Comparison of ENCODE assay signal across 8 mouse cellular contexts in genomic region chr5:141243253-141243965, GRCm38 (mm10). TPM values are rescaled to one million over a fixed set of nuclear protein-coding genes. Genes with fewer than 3 reads are reported as not detected.
DNase-seq lines count a peak whose midpoint lies in the region; ATAC-seq and TF ChIP-seq lines count a peak whose summit lies in the region.

No protein-coding gene starts in this region.

- peak overlapping the region; percentile 49 for H3K9ac ChIP-seq in hindbrain, embryonic 14.5 days
- no peak overlapping the region for H3K9ac ChIP-seq in liver, embryonic 16.5 days (ENCODE audit: low read depth, low read length)
- H3K9ac ChIP-seq in stomach, postnatal 0 days (ENCODE audit: low read length): peak overlapping the region; percentile 55

- H3K4me1 ChIP-seq in cerebellum, adult 2 months (ENCODE audit: control insufficient read depth, insufficient read depth, low read length): peaks cover 3% of the 10 kb centered on the region
- H3K4me1 ChIP-seq in hindbrain, embryonic 14.5 days (replicated peaks; ENCODE audit: control insufficient read depth, insufficient read depth, low read length): peaks cover 18% of the 10 kb centered on the region
- H3K4me1 ChIP-seq in liver, embryonic 16.5 days (ENCODE audit: control insufficient read depth, low read depth, low read length): no peaks in the 10 kb centered on the region
- H3K4me1 ChIP-seq in stomach, postnatal 0 days (replicated peaks; ENCODE audit: control insufficient read depth, insufficient read depth): peaks cover 2% of the 10 kb centered on the region; the same call in 1 of the 2 replicates

- H3K36me3 ChIP-seq in hindbrain, embryonic 14.5 days (replicated peaks; ENCODE audit: control insufficient read depth, insufficient read depth): no peaks in the 10 kb centered on the region
- no peaks in the 10 kb centered on the region for H3K36me3 ChIP-seq in liver, embryonic 16.5 days (ENCODE audit: control insufficient read depth, insufficient read depth)
- H3K36me3 ChIP-seq in stomach, postnatal 0 days (ENCODE audit: control insufficient read depth, insufficient read depth, low read length): no peaks in the 10 kb centered on the region

- TF ChIP-seq CTCF in cerebellum, adult 2 months (IDR thresholded peaks at IDR 0.05; ENCODE audit: borderline replicate concordance, insufficient read depth, low read depth, low read length): no peak
- no peak for TF ChIP-seq CTCF in stomach, postnatal 0 days (IDR thresholded peaks at IDR 0.05; ENCODE audit: low read depth)

- H3K4me3 ChIP-seq in cerebellum, adult 2 months (replicated peaks; ENCODE audit: insufficient read depth, low read depth, low read length): peak overlapping the region; percentile 50
- H3K4me3 ChIP-seq in hindbrain, embryonic 14.5 days (replicated peaks; ENCODE audit: low read length): peak overlapping the region; percentile 58
- peak overlapping the region; percentile 41 for H3K4me3 ChIP-seq in liver, embryonic 16.5 days (ENCODE audit: low read depth, low read length)
- H3K4me3 ChIP-seq in stomach, postnatal 0 days (ENCODE audit: low read depth, low read length): peak overlapping the region; percentile 63

- no peak for TF ChIP-seq POLR2A in cerebellum, adult 2 months (IDR thresholded peaks at IDR 0.05; ENCODE audit: borderline replicate concordance, insufficient read depth, low read length)

- peak in 1 of 2 experiments; percentile 12 for DNase-seq in cerebellum, adult 2 months
- DNase-seq in cerebellum, adult 9-11 months: no peak
- peak; percentile 13 to 17 for DNase-seq in urinary bladder, postnatal 36 days (ENCODE audit: low spot score in 2 of 2)
- no peak for DNase-seq in urinary bladder, postnatal 4 days (ENCODE audit: low spot score in 2 of 2)
- no peak for DNase-seq in hindbrain, embryonic 14.5 days (ENCODE audit: low spot score)
- no peak for DNase-seq in stomach, postnatal 0 days (ENCODE audit: low spot score)
- DNase-seq in spleen, adult 12 weeks (ENCODE audit: low spot score): no peak

- no peak overlapping the region for H3K27ac ChIP-seq in cerebellum, adult 2 months (ENCODE audit: insufficient read depth, low read length)
- no peak overlapping the region for H3K27ac ChIP-seq in hindbrain, embryonic 14.5 days
- H3K27ac ChIP-seq in liver, embryonic 16.5 days (ENCODE audit: low read length): no peak overlapping the region
- no peak overlapping the region for H3K27ac ChIP-seq in stomach, postnatal 0 days (replicated peaks)

- H3K4me2 ChIP-seq in hindbrain, embryonic 14.5 days (replicated peaks): peak overlapping the region; percentile 88
- H3K4me2 ChIP-seq in liver, embryonic 16.5 days (ENCODE audit: low read depth, low read length): peak overlapping the region; percentile 54
- H3K4me2 ChIP-seq in stomach, postnatal 0 days (replicated peaks; ENCODE audit: low read depth): peak overlapping the region; percentile 86

- no peaks in the 10 kb centered on the region for H3K9me3 ChIP-seq in hindbrain, embryonic 14.5 days (ENCODE audit: control insufficient read depth, low read length)
- no peaks in the 10 kb centered on the region for H3K9me3 ChIP-seq in liver, embryonic 16.5 days (replicated peaks; ENCODE audit: control insufficient read depth, low read length)
- H3K9me3 ChIP-seq in stomach, postnatal 0 days (ENCODE audit: control insufficient read depth, low read length): no peaks in the 10 kb centered on the region

- TF ChIP-seq EP300 in stomach, postnatal 0 days (optimal IDR thresholded peaks at IDR 0.05): no peak

- WGBS in cerebellum, adult 2 months: 5% methylated on average over 33 of the region's 33 CpGs
- 3% methylated on average over 33 of the region's 33 CpGs for WGBS in hindbrain, embryonic 14.5 days
- WGBS in liver, embryonic 16.5 days (ENCODE audit: insufficient replicate concordance): 4% methylated on average over 33 of the region's 33 CpGs
- 4% methylated on average over 33 of the region's 33 CpGs for WGBS in stomach, postnatal 0 days

- ATAC-seq in hindbrain, embryonic 14.5 days (ENCODE audit: low FRiP score): no peak
- no peak for ATAC-seq in liver, embryonic 16.5 days (ENCODE audit: low read depth)
- ATAC-seq in stomach, postnatal 0 days (ENCODE audit: low FRiP score, low TSS enrichment): no peak

- peaks cover 4% of the 10 kb centered on the region; the same call in 1 of the 2 replicates for H3K27me3 ChIP-seq in cerebellum, adult 2 months (ENCODE audit: control insufficient read depth, insufficient read depth, low read length)
- H3K27me3 ChIP-seq in hindbrain, embryonic 14.5 days (ENCODE audit: control insufficient read depth, insufficient read depth, low read length): peaks cover 35% of the 10 kb centered on the region
- peaks cover 45% of the 10 kb centered on the region for H3K27me3 ChIP-seq in liver, embryonic 16.5 days (ENCODE audit: control insufficient read depth, insufficient read depth, low read depth, low read length)
- peaks cover 2% of the 10 kb centered on the region; the same call in 1 of the 2 replicates for H3K27me3 ChIP-seq in stomach, postnatal 0 days (ENCODE audit: control insufficient read depth, insufficient read depth, low read length)

RNA-seq across cellular contexts. Expression of gene Sdk1, which starts 2.1 kb away (rescaled TPM):
- 1.5 and 1.6 TPM in 2 replicates for polyA plus RNA-seq in cerebellum, adult 2 months (2012; rRNA removed)
- polyA plus RNA-seq in hindbrain, embryonic 14.5 days (2014; fragmentation: Nextera tagmentation; extraction: Ambion mirVana): 2.5 TPM in 2 replicates
- polyA plus RNA-seq in liver, embryonic 16.5 days (2015; fragmentation: Nextera tagmentation; extraction: Ambion mirVana): 0.22 and 0.23 TPM in 2 replicates
- 1.1 and 1.3 TPM in 2 replicates for polyA plus RNA-seq in stomach, postnatal 0 days (2015; fragmentation: Nextera tagmentation; extraction: Ambion mirVana)

Comparison
In these comparisons a context has a peak if more than half of its experiments do, and no peak if none do; other contexts are left out.
1. DNase-seq: peak in urinary bladder, postnatal 36 days (2 of 2); none in cerebellum, adult 9-11 months (single experiment), urinary bladder, postnatal 4 days (0 of 2), hindbrain, embryonic 14.5 days (single experiment), stomach, postnatal 0 days (single experiment) and spleen, adult 12 weeks (single experiment).
2. Peak in every context shown above with its lines, with median percentiles within 50 percentile points of each other: H3K4me3 ChIP-seq and H3K4me2 ChIP-seq.